Comparison of ENCODE assay signal across 7 mouse cellular contexts in the genomic region with DNA sequence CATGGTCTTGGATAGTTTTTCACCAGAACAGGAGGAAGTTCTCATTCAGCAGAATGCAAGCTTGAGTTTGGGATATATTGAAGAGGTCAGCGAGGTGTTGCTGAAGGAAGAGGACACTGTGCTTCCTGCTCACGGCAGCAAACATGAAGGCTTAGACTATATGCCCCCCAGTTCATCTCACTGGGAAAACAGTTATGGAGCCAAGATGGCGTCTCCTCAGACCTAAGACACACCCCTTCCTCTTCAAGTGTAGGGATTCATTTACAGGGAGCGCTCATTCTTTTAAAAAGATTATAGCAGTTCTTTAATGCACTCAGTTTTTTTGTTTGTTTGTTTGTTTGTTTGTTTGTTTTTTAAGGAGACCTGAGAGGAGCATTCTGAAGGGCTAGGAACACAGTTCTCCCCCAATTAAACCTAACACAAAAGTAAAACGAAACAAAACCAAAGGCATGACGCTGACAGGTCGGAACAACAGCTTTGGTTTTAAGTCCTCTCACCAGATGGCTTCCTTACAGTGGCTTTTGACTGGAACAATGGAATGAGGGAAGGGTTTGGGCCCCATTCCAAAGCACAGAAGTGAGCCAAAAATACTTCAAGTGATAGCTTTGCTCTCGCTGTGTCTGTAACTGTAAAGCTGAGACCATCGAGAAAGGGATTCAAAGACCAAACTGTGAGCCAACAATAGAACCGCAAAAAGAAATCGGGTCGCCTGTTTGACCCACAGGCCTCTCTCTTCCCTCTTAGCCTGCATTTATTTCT.
A peak's percentile ranks its signal among the peaks of the same experiment; 100 is the strongest.
DNase-seq lines count a peak whose midpoint lies in the region; ATAC-seq lines count a peak whose summit lies in the region.

No protein-coding gene starts in this region.

- H3K27me3 ChIP-seq in kidney, embryonic 16.5 days (ENCODE audit: insufficient read depth, low read length) = no peaks in the 10 kb centered on the region
- no peaks in the 10 kb centered on the region for H3K27me3 ChIP-seq in intestine, embryonic 16.5 days (replicated peaks; ENCODE audit: control insufficient read depth, insufficient read depth, low read length)

- peak overlapping the region; percentile 10; the same call in 1 of the 2 replicates for H3K4me2 ChIP-seq in kidney, embryonic 16.5 days (replicated peaks; ENCODE audit: low read depth, low read length)
- no peak overlapping the region for H3K4me2 ChIP-seq in intestine, embryonic 16.5 days (ENCODE audit: low read depth, low read length)

- H3K4me3 ChIP-seq in kidney, embryonic 16.5 days (ENCODE audit: low read length) = no peak overlapping the region
- H3K4me3 ChIP-seq in intestine, embryonic 16.5 days (ENCODE audit: low read length) = no peak overlapping the region

- no peaks in the 10 kb centered on the region for H3K9me3 ChIP-seq in kidney, embryonic 16.5 days (ENCODE audit: low read length)
- no peaks in the 10 kb centered on the region for H3K9me3 ChIP-seq in intestine, embryonic 16.5 days (ENCODE audit: control insufficient read depth, low read length)

- H3K27ac ChIP-seq in kidney, embryonic 16.5 days (ENCODE audit: low read length) = peak overlapping the region; percentile 88
- H3K27ac ChIP-seq in intestine, embryonic 16.5 days (ENCODE audit: low read length) = peak overlapping the region; percentile 56; the same call in 1 of the 2 replicates

- 58% methylated on average over 12 of the region's 12 CpGs for WGBS in kidney, embryonic 16.5 days
- WGBS in intestine, embryonic 16.5 days = 59% methylated on average over 12 of the region's 12 CpGs

- peaks cover 11% of the 10 kb centered on the region; the same call in 1 of the 2 replicates for H3K4me1 ChIP-seq in kidney, embryonic 16.5 days (ENCODE audit: insufficient read depth, low read length)
- H3K4me1 ChIP-seq in intestine, embryonic 16.5 days (ENCODE audit: control insufficient read depth, insufficient read depth, low read length) = peaks cover 5% of the 10 kb centered on the region; the same call in 1 of the 2 replicates

- H3K36me3 ChIP-seq in kidney, embryonic 16.5 days (ENCODE audit: insufficient read depth, low read length) = no peaks in the 10 kb centered on the region
- H3K36me3 ChIP-seq in intestine, embryonic 16.5 days (ENCODE audit: control insufficient read depth, insufficient read depth, low read length) = no peaks in the 10 kb centered on the region

- peak; percentile 69 for ATAC-seq in kidney, embryonic 16.5 days (ENCODE audit: low FRiP score, low TSS enrichment)
- 0 out of 2 replicates have a peak, but pooled peaks have one; percentile 40 for ATAC-seq in intestine, embryonic 16.5 days

- DNase-seq in kidney, adult 11 months = no peak
- DNase-seq in NIH3T3 (ENCODE audit: low read depth) = peak; percentile 24
- DNase-seq in cerebellum, postnatal 10 days = peak; percentile 64 to 70
- no peak for DNase-seq in T-cell, adult 2 months (ENCODE audit: low spot score)
- DNase-seq in adrenal gland, postnatal 36 days = no peak

- no peak overlapping the region for H3K9ac ChIP-seq in kidney, embryonic 16.5 days (replicated peaks; ENCODE audit: low read length)
- no peak overlapping the region for H3K9ac ChIP-seq in intestine, embryonic 16.5 days (ENCODE audit: low read depth, low read length)

Comparison
In these comparisons a context has a peak if more than half of its experiments do, and no peak if none do; other contexts are left out.
1. DNase-seq: peak in NIH3T3 (single experiment) and cerebellum, postnatal 10 days (2 of 2); none in kidney, adult 11 months (single experiment), T-cell, adult 2 months (single experiment) and adrenal gland, postnatal 36 days (0 of 2).